Mouse (Mus musculus) adrenal gland, postnatal 4 days (tissue): Measurements from ENCODE around the gene Kpna1. TPM values are rescaled to one million over a fixed set of nuclear protein-coding genes. Genes with fewer than 3 reads are reported as not detected.
"Not testable (repeated sequence)": the region's sequence is repeated elsewhere in the genome, so short reads cannot be mapped to it uniquely, and the experiment has no call there.

ENCODE experiments used
- DNase-seq, 2 experiments: peaks; one replicate each; pipeline ENCODE4 v3.0.0; 2021 to 2022; ENCODE audit warnings: low spot score in 2 of 2, mixed read lengths in 2 of 2
- total RNA-seq, 2 experiments: library from RNA; stranded (reverse); gene quantifications; 2 replicates each; pipeline ENCODE4 v1.2.3; 2021

Gene Kpna1
- total RNA-seq, 2 experiments from 2014 or later = 49.9 to 58.6 TPM

GRCm38 (mm10) chr16:35984471-35984870 lies 5.9 kb downstream of the Kpna1 start:
- no peak for DNase-seq

- no peak for DNase-seq
Observed at GRCm38 (mm10) chr16:35987930-35988329, 9.4 kb downstream of the Kpna1 start.

DNA sequence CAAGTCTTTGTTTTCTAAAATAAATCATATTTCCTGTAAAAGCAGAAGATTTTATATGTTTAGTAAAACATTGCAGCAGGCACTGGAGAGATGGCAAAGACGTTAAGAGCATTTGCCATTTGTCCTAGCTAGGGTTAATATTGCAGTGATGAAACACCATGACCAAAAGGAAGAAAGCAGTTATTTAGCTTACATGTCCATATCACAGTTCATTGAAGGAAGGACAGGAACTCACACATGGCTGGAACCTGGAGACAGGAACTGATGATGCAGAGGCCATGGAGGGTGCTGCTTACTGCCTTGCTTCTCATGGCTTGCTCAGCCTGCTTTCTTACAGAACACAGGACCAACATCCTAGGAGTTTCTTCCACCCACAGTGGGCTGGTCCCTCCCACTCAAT lies 13.8 kb downstream of the Kpna1 start:
- no peak for DNase-seq

DNA sequence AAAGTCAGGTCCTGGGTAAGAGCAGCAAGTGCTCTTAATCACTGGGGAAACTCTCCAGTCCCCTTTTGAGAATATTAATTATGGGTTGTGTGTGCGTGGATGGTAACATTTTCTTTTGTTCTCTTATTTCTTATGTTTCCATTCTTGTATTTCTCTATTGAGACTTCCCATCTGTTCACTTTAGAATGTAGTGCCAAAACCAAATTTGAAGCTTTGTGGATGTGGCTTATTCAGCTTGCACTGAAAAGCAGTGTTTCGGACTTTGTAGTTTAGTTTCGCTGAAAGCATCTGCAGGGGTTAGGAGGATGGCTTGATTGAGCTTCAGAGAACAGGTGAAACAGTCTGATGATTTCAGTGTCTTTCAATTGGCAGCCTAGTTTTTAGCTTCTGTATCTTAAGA lies 14.8 kb downstream of the Kpna1 start:
- no peak for DNase-seq

- DNase-seq = not testable (repeated sequence)
Observed at GRCm38 (mm10) chr16:35998852-35999251, 20.3 kb downstream of the Kpna1 start.

GRCm38 (mm10) chr16:36008396-36008795 lies 29.8 kb downstream of the Kpna1 start:
- DNase-seq = no peak

DNA sequence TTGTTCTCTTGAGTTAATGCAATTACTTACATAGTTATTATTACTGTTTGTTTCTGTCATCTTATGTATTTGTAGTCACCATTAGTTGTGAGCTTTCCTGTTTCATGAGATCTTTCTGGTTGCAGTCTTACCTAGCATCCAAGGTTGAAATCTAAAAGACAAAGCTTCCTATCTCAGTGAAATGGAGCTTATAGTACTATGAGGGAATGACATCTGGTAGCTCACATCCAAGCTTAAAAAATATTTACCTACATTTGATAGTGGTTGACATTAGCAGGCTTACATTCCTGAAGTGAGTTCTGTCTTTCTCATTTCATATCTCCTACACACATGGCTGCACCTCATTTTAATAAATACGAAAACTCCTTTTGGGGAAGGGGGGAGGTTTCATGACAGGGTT lies 37.8 kb downstream of the Kpna1 start:
- DNase-seq = no peak

DNA sequence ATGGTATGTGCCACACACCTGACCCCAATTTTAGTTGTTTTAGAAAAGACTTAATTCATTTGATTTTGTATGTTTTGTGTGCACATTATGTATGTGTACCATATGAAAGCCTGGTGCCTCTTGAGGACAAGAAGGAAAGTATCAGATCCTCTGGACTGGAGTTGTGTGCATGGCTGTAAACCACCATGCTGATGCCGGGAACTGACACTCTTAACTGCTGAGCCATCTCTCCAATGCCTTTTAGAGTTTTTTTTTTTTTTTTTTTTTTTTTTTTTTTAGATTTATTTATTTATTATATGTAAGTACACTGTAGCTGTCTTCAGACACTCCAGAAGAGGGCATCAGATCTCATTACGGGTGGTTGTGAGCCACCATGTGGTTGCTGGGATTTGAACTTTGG lies 49.6 kb downstream of the Kpna1 start:
- not testable (repeated sequence) for DNase-seq

DNA sequence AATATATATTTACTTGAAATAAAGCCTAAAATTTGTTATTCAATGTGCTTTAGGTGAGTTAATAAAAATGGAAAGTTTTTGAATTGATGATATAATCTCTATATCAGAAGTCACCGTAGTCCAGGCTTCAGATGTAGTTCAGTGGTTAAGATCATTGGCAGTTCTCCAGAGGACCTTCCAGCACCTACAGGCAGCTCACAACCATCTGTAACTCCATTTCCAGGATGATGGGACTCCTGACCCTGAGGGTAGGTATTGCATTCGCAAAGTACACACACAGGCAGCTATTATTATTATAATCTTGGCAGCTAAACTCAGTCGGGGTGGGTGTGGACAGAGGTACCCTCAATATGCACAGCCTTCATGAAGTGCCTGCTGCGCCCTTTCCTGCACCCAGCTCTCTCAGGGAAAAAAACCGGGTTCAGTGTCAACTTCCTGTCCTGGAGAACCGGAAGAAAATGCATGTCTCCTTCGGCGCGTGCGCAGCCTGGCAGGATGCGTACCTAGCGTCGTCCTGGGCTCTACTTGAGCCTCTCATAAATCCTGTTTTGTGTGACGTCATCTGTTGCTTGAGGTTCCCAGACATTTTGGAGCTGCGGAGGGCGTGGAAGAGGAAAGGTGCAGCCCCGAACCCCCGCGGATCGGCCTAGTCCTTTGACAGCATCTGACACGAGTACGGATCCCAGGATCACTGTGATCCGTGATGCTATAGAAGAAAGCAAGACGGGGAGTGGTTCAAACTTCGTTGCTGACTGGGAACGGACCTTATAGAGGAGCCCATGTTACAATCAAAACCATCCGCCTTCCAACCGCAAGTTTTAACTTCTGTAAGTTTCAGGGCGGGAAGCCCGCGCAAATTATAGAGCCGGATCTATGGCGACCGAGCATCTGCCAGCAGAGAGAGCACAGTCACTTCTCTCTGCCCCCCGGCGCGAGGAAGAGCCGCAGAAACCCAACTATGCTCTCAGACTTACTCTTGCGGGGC lies 62.4 kb downstream of the Kpna1 start, which contains the start of gene Wdr5b:
TSS of gene Wdr5b (plus strand) at position 551 of the 985 bp plus-strand sequence.
- DNase-seq = peak; percentile 51 to 80

- DNase-seq = no peak
Observed at GRCm38 (mm10) chr16:36041625-36042020, 63.1 kb downstream of the Kpna1 start.

DNA sequence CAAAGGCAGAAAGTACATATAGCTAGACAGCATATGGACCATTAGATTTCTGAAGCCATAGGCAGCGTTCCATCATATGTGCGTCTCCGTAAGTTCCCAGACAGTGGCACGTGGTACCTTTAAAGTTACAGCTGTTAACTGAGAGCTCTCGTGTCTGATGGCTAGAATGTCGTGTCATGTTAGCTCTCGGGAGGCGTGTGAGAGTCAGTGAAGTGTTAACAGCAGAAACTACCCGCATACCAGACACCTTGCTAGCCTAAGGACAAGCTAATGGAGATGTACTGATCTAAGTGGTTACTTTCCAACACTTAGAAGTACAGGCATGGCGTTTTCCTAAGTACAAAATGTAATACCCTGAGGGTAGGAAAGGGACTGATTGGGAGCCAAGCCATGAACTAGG lies 64.5 kb downstream of the Kpna1 start:
- DNase-seq = no peak

GRCm38 (mm10) chr16:36043964-36044363 lies 65.4 kb downstream of the Kpna1 start:
- DNase-seq = no peak

DNA sequence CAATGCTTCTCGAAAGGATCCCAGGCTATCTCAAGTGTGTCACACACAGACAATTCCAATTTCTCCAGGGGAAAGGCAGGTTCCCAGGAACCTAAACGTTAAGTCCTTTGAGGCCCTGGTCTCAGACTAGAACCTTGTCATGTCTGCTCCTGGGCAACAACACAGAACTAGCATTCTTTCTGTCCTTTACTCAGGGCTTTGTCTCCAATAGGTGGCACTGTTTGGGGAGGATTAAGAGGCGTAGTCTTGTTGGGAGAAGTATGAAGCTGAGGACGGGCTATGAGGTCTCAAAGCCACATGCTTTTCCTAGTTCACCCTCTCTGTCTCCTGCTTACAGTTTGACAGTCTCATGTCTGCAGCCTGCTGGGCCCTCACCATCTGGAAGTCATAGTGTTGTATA lies 69.0 kb downstream of the Kpna1 start:
- DNase-seq = no peak

- DNase-seq = no peak
Observed at GRCm38 (mm10) chr16:36051491-36051890, 72.9 kb downstream of the Kpna1 start.

GRCm38 (mm10) chr16:36053524-36054275 lies 75.2 kb downstream of the Kpna1 start:
- DNase-seq = no peak

GRCm38 (mm10) chr16:36054920-36055319 lies 76.4 kb downstream of the Kpna1 start:
- DNase-seq = no peak

DNA sequence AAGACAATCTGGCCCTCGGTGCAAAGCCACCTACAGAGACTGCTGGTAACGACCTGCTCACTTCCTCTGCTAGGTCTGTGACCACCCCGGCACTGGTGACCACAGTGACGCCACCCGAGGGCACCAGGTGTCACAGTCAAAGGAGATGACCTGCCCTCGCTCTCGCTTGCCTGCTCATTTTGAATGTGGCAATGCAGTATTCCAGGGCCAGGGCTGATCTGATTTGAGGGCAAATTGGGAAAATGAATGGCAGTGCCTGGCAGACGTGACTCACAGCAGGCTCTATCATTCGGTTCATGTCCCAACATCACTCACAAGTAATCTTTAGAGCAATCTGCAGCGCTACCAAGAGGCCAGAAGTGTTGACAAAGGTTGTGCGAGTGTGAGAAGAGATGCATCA lies 77.9 kb downstream of the Kpna1 start:
- no peak for DNase-seq

DNA sequence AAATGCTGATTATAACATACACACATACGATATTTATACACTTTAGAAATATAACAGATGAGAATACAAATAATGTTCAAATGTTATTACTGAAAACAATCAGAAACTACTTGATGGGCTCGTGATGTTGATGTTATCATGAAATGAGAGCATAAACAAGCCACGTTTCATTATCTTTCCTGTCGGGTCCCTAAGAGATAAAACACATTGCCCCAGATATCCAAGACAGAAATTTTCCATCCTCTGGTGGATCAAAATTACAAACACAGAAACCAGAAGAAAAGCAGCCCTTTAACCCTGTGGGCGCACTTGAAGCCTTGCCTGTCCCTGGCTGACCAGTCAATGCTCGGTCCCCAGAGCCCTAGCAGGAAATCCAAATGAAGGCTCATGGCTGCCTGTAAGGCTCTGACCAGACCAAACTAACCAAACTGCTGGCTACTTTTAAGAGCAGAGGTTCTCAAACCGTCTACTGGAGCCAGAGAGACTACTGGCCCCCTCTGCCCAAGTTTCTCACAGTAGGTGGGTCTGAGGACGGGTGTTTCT lies 79.5 kb downstream of the Kpna1 start:
- DNase-seq = no peak

DNA sequence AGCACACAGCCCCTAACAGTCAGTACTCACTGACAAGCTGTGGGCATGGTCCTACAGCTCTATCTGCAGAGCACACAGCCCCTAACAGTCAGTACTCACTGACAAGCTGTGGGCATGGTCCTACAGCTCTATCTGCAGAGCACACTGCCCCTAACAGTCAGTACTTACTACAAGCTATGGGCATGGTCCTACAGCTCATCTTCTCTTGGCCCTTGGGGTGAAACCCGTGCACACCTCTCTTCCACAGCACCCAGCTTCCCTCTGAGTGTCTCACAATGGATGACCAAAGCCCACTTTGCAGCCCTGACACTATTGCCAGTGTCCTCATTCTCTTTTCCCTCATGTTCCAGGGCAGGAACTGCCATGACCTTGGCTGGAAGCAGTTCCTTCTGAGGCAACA lies 84.0 kb downstream of the Kpna1 start:
- DNase-seq = not testable (repeated sequence)

- no peak for DNase-seq
Observed at GRCm38 (mm10) chr16:36063315-36063714, 84.8 kb downstream of the Kpna1 start.

- DNase-seq = no peak
Observed at GRCm38 (mm10) chr16:36064904-36065303, 86.4 kb downstream of the Kpna1 start.

GRCm38 (mm10) chr16:36067694-36068093 lies 89.1 kb downstream of the Kpna1 start:
- no peak for DNase-seq
